Mouse (Mus musculus): ENCODE measurements around the gene B430305J03Rik. TPM values are rescaled to one million over a fixed set of nuclear protein-coding genes. Genes with fewer than 3 reads are reported as not detected.

B430305J03Rik gene
- 0.09 TPM in 1 of 2 replicates, not detected in the other for polyA plus RNA-seq (2012; rRNA removed)

DNA sequence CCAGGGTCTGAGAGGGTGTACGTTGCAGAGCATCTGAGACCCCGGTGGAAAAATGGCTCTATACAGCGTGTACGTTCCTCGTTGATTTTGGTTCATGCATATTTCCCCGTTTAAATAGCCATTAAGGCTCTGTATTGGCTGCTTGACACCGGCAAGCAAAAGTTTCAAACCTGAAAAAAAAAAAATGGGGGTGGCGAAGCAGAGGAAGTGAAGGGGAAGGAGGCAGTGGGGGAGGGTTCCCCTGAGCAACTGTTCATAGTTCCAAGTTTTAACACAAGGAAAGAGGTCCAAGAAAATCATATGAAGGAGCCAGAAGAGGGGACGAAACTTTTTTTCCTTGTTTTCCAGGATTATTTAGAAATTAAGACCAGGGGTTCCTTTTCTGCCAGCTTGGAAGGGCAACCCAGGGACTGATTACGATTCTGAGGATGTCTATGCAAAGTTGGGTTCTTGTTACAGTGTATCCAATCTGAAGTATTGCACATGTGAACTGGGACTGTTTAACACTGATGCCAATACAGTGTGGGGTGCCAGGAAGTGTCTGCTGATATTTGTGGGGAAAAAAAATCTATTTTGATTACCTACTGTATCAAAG is at the start of gene B430305J03Rik:
B430305J03Rik (minus strand) TSS at position 173 of the 595 bp plus-strand sequence.
- TF ChIP-seq POLR2A (IDR thresholded peaks at IDR 0.05; ENCODE audit: low read depth, low read length) = no peak
- 7% methylated on average over 10 of the region's 10 CpGs for WGBS
- H3K27ac ChIP-seq (ENCODE audit: insufficient read depth, low read depth, low read length) = peak within 1 kb of the TSS; percentile 1; the same call in 1 of the 2 replicates

DNA sequence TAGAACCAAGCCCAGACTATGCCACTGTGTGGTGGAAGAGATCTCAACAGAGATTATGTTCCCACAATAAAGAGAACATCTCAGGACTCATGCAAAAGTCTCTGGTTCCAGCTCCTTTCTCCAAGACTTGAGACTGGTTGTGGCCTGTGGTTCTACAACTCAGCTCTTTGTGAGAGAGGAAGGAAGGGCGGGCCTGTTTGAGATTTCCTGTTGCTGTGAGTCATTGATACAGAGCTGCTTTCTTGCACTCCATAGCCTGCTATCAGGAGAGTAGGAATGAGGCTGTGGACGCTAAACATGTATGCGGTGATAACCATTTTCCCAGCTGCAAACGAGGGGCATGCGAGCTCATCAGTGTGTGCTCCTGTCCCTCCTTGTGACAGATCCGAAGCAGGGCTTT is 43.9 kb upstream of the B430305J03Rik start:
- no peaks in the 10 kb centered on the region for H3K4me1 ChIP-seq (ENCODE audit: control insufficient read depth, insufficient read depth, insufficient read length, low read length)
- TF ChIP-seq CTCF (IDR thresholded peaks at IDR 0.05; ENCODE audit: extremely low read depth, insufficient read length, insufficient replicate concordance, low read depth, low read length) = no peak
- TF ChIP-seq POLR2A (IDR thresholded peaks at IDR 0.05; ENCODE audit: low read depth, low read length) = no peak
- H3K36me3 ChIP-seq (ENCODE audit: control insufficient read depth, insufficient read depth, low read length) = no peaks in the 10 kb centered on the region
- H3K27ac ChIP-seq (ENCODE audit: insufficient read depth, low read depth, low read length) = no peak overlapping the region
- 57% methylated on average over 6 of the region's 6 CpGs for WGBS
- H3K27me3 ChIP-seq (ENCODE audit: control insufficient read depth, insufficient read depth, low read length) = no peaks in the 10 kb centered on the region
- H3K4me3 ChIP-seq (ENCODE audit: low read depth, low read length) = no peak overlapping the region

More for the DNA sequence above, at the start of gene B430305J03Rik:
- no peaks in the 10 kb centered on the region for H3K4me1 ChIP-seq (ENCODE audit: control insufficient read depth, insufficient read depth, insufficient read length, low read length)
- no peaks in the 10 kb centered on the region for H3K27me3 ChIP-seq (ENCODE audit: control insufficient read depth, insufficient read depth, low read length)
- H3K4me3 ChIP-seq (ENCODE audit: low read depth, low read length) = peak within 1 kb of the TSS; percentile 64
- H3K36me3 ChIP-seq (ENCODE audit: control insufficient read depth, insufficient read depth, low read length) = no peaks in the 10 kb centered on the region

DNA sequence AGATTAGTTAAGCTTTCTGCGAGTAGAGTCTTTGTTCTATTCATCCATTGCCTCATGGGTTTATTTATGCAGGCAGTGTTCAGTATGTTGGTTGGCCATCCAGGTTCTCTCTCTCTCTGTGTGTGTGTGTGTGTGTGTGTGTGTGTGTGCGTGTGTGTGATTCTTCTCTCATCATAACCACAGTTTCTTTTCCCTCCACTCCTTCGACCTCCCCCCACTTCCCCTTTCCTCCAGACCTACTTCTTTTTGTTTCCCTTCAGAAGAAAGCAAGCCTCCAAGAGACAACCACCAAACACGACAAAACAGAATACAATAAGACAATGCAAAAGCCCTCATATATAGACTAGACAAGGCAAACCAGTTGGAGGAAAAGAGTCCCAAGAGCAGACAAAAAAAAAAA is 41.2 kb upstream of the B430305J03Rik start:
- no peak overlapping the region for H3K27ac ChIP-seq (ENCODE audit: insufficient read depth, low read depth, low read length)
- H3K36me3 ChIP-seq (ENCODE audit: control insufficient read depth, insufficient read depth, low read length) = no peaks in the 10 kb centered on the region
- H3K27me3 ChIP-seq (ENCODE audit: control insufficient read depth, insufficient read depth, low read length) = no peaks in the 10 kb centered on the region
- WGBS = 73% methylated on average over 4 of the region's 4 CpGs
- no peak overlapping the region for H3K4me3 ChIP-seq (ENCODE audit: low read depth, low read length)
- TF ChIP-seq CTCF (IDR thresholded peaks at IDR 0.05; ENCODE audit: extremely low read depth, insufficient read length, insufficient replicate concordance, low read depth, low read length) (no peak), POLR2A (IDR thresholded peaks at IDR 0.05; ENCODE audit: low read depth, low read length) (no peak)
- H3K4me1 ChIP-seq (ENCODE audit: control insufficient read depth, insufficient read depth, insufficient read length, low read length) = no peaks in the 10 kb centered on the region

DNA sequence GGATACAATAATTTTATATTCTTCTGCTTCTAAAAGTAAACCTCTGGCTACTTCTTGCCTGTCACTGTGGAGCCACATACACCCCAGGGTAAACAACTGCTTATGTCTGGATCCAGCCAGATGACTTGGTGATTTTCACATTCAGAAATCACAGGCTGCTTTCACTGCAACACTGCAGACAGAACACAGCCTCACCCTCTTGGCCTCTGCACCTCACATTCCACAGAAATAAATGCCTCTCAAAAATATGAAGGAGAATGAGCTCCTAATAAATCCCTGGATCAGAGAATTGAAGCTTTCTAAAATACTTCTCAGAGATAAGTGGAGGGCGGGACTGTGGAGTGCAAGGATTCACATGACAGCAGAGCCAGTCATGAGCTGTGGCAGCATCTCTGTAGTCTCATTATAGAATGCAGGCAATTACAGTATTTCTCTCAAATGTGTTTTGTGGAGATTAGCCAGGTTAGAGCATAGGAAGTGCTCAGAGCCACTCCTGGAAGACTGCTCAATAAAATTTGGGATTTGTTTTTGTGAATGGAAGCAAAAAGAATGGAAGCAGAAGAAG is 35.2 kb upstream of the B430305J03Rik start:
- H3K27ac ChIP-seq (ENCODE audit: insufficient read depth, low read depth, low read length) = no peak overlapping the region
- no peaks in the 10 kb centered on the region for H3K27me3 ChIP-seq (ENCODE audit: control insufficient read depth, insufficient read depth, low read length)
- no peaks in the 10 kb centered on the region for H3K4me1 ChIP-seq (ENCODE audit: control insufficient read depth, insufficient read depth, insufficient read length, low read length)
- no peaks in the 10 kb centered on the region for H3K36me3 ChIP-seq (ENCODE audit: control insufficient read depth, insufficient read depth, low read length)
- H3K4me3 ChIP-seq (ENCODE audit: low read depth, low read length) = no peak overlapping the region
- WGBS = 30% methylated on average over 1 of the region's 1 CpGs
- TF ChIP-seq CTCF (IDR thresholded peaks at IDR 0.05; ENCODE audit: extremely low read depth, insufficient read length, insufficient replicate concordance, low read depth, low read length) (no peak), POLR2A (IDR thresholded peaks at IDR 0.05; ENCODE audit: low read depth, low read length) (no peak)

DNA sequence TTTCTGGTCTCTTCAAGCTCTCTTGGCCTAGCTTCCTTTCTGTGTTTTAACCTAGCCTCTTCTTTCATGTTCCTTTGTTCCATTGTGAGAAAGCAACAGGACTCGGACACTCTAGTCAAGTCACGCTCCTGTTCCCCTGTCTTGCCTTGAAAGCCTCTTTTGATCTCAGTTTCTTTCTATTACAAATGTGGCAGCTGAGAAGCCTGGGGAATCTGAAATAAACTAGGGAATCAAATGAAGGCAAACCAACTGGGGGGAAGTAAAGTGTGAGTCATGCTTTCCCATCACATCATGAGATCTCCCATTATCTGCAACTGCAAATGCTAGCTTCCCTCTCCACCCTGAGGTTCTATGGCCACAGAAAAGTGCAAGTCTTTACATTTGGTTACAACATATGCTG is 31.0 kb upstream of the B430305J03Rik start:
- no peaks in the 10 kb centered on the region for H3K36me3 ChIP-seq (ENCODE audit: control insufficient read depth, insufficient read depth, low read length)
- H3K27me3 ChIP-seq (ENCODE audit: control insufficient read depth, insufficient read depth, low read length) = no peaks in the 10 kb centered on the region
- WGBS = 82% methylated on average over 2 of the region's 2 CpGs
- no peaks in the 10 kb centered on the region for H3K4me1 ChIP-seq (ENCODE audit: control insufficient read depth, insufficient read depth, insufficient read length, low read length)
- no peak overlapping the region for H3K27ac ChIP-seq (ENCODE audit: insufficient read depth, low read depth, low read length)
- TF ChIP-seq CTCF (IDR thresholded peaks at IDR 0.05; ENCODE audit: extremely low read depth, insufficient read length, insufficient replicate concordance, low read depth, low read length) = no peak
- TF ChIP-seq POLR2A (IDR thresholded peaks at IDR 0.05; ENCODE audit: low read depth, low read length) = no peak
- H3K4me3 ChIP-seq (ENCODE audit: low read depth, low read length) = no peak overlapping the region

DNA sequence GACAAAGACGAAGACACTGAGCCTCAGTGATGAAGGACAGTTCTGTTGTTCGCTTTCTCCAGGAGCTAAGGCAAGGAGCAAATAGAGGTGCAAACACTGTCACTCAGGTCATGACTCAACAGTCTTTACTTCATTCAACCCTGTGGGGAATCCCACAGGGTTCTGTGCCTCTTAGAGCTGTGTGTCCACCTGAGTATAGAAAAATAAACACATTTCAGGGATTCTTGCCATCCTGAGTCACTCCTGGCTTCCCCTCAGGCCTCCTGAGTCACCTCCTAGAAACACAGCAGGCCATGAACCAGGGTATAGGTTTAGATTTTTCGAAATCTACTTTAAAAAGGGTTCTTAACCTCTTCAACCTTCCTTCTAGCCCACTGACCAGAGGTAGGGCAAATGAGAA is 29.6 kb upstream of the B430305J03Rik start:
- Histone ChIP-seq H3K4me1 (ENCODE audit: control insufficient read depth, insufficient read depth, insufficient read length, low read length) (no peaks in the 10 kb centered on the region), H3K36me3 (ENCODE audit: control insufficient read depth, insufficient read depth, low read length) (no peaks in the 10 kb centered on the region), H3K27me3 (ENCODE audit: control insufficient read depth, insufficient read depth, low read length) (no peaks in the 10 kb centered on the region), H3K4me3 (ENCODE audit: low read depth, low read length) (no peak overlapping the region), H3K27ac (ENCODE audit: insufficient read depth, low read depth, low read length) (no peak overlapping the region)
- WGBS = 77% methylated on average over 3 of the region's 3 CpGs
- TF ChIP-seq POLR2A (IDR thresholded peaks at IDR 0.05; ENCODE audit: low read depth, low read length) (no peak), CTCF (IDR thresholded peaks at IDR 0.05; ENCODE audit: extremely low read depth, insufficient read length, insufficient replicate concordance, low read depth, low read length) (no peak)

DNA sequence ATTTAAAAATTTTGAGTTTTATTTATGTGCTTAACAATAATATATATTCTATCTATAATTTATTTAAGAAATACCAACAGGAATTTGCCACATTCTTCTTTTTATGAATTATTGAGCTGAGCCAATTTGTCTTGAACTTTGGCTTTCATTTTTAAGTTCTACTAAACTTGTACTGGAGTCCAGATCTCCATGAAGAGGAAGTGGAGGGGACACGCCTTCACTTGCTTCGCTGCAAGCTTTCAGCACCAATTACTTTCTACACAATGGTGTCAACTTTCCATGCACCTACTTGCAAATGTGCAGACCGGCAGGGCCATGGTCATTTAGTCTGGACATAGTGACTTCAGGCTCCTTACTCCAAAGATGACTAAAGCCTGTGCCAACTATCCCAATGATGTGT is 27.8 kb upstream of the B430305J03Rik start:
- 57% methylated on average over 3 of the region's 3 CpGs for WGBS
- TF ChIP-seq POLR2A (IDR thresholded peaks at IDR 0.05; ENCODE audit: low read depth, low read length) (no peak), CTCF (IDR thresholded peaks at IDR 0.05; ENCODE audit: extremely low read depth, insufficient read length, insufficient replicate concordance, low read depth, low read length) (no peak)
- H3K4me1 ChIP-seq (ENCODE audit: control insufficient read depth, insufficient read depth, insufficient read length, low read length) = no peaks in the 10 kb centered on the region
- no peaks in the 10 kb centered on the region for H3K36me3 ChIP-seq (ENCODE audit: control insufficient read depth, insufficient read depth, low read length)
- H3K27me3 ChIP-seq (ENCODE audit: control insufficient read depth, insufficient read depth, low read length) = no peaks in the 10 kb centered on the region
- H3K4me3 ChIP-seq (ENCODE audit: low read depth, low read length) = no peak overlapping the region
- H3K27ac ChIP-seq (ENCODE audit: insufficient read depth, low read depth, low read length) = no peak overlapping the region
